Mouse (Mus musculus) intestine, embryonic 15.5 days (tissue): ENCODE measurements around the gene Arpc5l. TPM values are rescaled to one million over a fixed set of nuclear protein-coding genes. Genes with fewer than 3 reads are reported as not detected.
A peak's percentile ranks its signal among the peaks of the same experiment; 100 is the strongest.

Experiments used
- ATAC-seq: fragments of 200-750 bp; cut with Nextera tagmentation; 2 replicates; pipeline ENCODE4 v1.8.0; 2017; ENCODE audit warnings: moderate TSS enrichment, moderate library complexity
- H3K27ac ChIP-seq: fragments of 300-500 bp; sonication (generic); 2 replicates; pipeline ENCODE4 v1.5.1; 2015; ENCODE audit warnings: mild to moderate bottlenecking, inconsistent platforms
- H3K27me3 ChIP-seq: fragments of 300-500 bp; sonication (generic); replicated peaks from 2 replicates; pipeline ENCODE4 v1.6.1; 2015; ENCODE audit warnings: inconsistent platforms
- H3K36me3 ChIP-seq: fragments of 300-500 bp; sonication (generic); 2 replicates; pipeline ENCODE4 v1.6.1; 2015; ENCODE audit warnings: inconsistent platforms
- H3K4me1 ChIP-seq: fragments of 300-500 bp; sonication (generic); replicated peaks from 2 replicates; pipeline ENCODE4 v1.6.1; 2015; ENCODE audit warnings: inconsistent platforms
- H3K4me2 ChIP-seq: fragments of 300-500 bp; sonication (generic); replicated peaks from 2 replicates; pipeline ENCODE4 v1.6.1; 2015; ENCODE audit warnings: mild to moderate bottlenecking, inconsistent platforms
- H3K4me3 ChIP-seq: fragments of 300-500 bp; sonication (generic); replicated peaks from 2 replicates; pipeline ENCODE4 v1.5.1; 2015; ENCODE audit warnings: inconsistent platforms
- H3K9ac ChIP-seq: fragments of 300-500 bp; sonication (generic); 2 replicates; pipeline ENCODE4 v1.6.1; 2015; ENCODE audit warnings: inconsistent platforms
- H3K9me3 ChIP-seq: fragments of 300-500 bp; sonication (generic); 2 replicates; pipeline ENCODE4 v1.6.1; 2016; ENCODE audit warnings: inconsistent platforms
- WGBS: fragments of 180-500 bp; shearing (Covaris S2); methylation state at CpG from one replicate; pipeline ENCODE4 v1.1.7; 2015; 5-methylcytosine and 5-hydroxymethylcytosine counted together
- polyA plus RNA-seq: library from polyadenylated mRNA; unstranded; fragments of >200 nt; fragmentation: Nextera tagmentation; extraction: Ambion mirVana; gene quantifications from 2 replicates; pipeline ENCODE4 v1.2.1, GENCODE M21; 2015

The Arpc5l gene
- polyA plus RNA-seq = 107 and 111 TPM in 2 replicates

GRCm38 (mm10) chr2:39004880-39005435 lies at the start of gene Arpc5l:
TSS of gene Arpc5l (plus strand) at chr2:39005348.
- peak within 1 kb of the TSS; percentile 83 for H3K27ac ChIP-seq
- H3K9me3 ChIP-seq = no peaks in the 10 kb centered on the region
- WGBS = 1% methylated on average over 58 of the region's 58 CpGs
- ATAC-seq = peak; percentile 85
- peaks cover 27% of the 10 kb centered on the region for H3K36me3 ChIP-seq
- H3K27me3 ChIP-seq = no peaks in the 10 kb centered on the region
- peak within 1 kb of the TSS; percentile 66 for H3K9ac ChIP-seq
- H3K4me1 ChIP-seq = peaks cover 43% of the 10 kb centered on the region
- H3K4me3 ChIP-seq = peak within 1 kb of the TSS; percentile 74
- peak within 1 kb of the TSS; percentile 73 for H3K4me2 ChIP-seq

GRCm38 (mm10) chr2:38956062-38956461 lies 49.1 kb upstream of the Arpc5l start:
- no peak overlapping the region for H3K4me3 ChIP-seq
- no peak overlapping the region for H3K4me2 ChIP-seq
- H3K9ac ChIP-seq = no peak overlapping the region
- no peaks in the 10 kb centered on the region for H3K9me3 ChIP-seq
- H3K27ac ChIP-seq = no peak overlapping the region
- no peaks in the 10 kb centered on the region for H3K36me3 ChIP-seq
- ATAC-seq = no peak
- WGBS = 67% methylated on average over 2 of the region's 2 CpGs
- no peaks in the 10 kb centered on the region for H3K4me1 ChIP-seq
- H3K27me3 ChIP-seq = no peaks in the 10 kb centered on the region

DNA sequence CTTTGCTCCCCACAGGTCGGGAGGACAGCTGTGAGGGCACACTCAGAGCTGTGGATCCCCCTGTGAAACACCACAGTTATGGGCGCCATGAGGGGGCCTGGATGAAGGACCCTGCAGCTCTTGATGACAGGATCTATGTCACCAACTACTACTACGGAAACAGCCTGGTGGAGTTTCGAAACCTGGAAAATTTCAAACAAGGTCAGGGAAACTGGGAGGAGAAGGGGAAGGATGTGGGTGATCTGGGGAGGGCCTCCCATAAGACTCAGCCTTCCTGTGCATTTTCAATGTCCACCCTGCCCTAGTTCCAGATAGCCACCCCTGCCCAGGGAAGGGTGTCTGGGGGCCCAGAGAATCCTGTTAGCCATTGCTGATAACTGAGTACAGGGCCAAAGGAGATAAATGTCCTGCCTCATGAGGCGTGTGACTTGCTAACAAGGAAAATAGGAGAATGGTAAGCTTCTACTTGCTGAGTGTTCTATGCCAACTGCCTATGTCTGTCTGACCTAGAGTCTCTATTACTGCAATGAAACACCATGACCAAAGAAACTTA lies 47.4 kb upstream of the Arpc5l start:
- H3K9me3 ChIP-seq = no peaks in the 10 kb centered on the region
- H3K4me1 ChIP-seq = no peaks in the 10 kb centered on the region
- no peak for ATAC-seq
- H3K4me2 ChIP-seq = no peak overlapping the region
- no peak overlapping the region for H3K27ac ChIP-seq
- no peaks in the 10 kb centered on the region for H3K36me3 ChIP-seq
- no peak overlapping the region for H3K4me3 ChIP-seq
- no peaks in the 10 kb centered on the region for H3K27me3 ChIP-seq
- H3K9ac ChIP-seq = no peak overlapping the region
- 79% methylated on average over 5 of the region's 5 CpGs for WGBS

DNA sequence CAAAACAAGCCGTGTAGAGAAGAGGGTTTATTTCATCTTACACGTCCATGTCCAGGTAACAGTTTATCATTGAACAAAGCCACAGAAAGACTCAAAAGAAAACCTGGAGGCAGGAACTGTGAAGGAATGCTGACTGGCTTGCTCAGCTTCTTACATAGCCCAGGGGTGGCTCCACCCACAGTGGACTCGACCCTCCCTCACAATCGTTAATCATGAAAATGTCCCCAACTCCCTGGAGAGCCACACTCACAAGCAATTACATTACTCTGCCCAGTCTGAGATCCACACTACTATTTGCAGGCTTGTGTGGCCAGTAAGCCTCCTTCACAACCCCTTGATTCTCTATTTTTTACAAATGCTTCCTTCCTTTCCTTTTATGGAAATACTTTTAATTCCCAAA lies 41.0 kb upstream of the Arpc5l start:
- H3K27ac ChIP-seq = no peak overlapping the region
- H3K4me1 ChIP-seq = no peaks in the 10 kb centered on the region
- H3K27me3 ChIP-seq = no peaks in the 10 kb centered on the region
- H3K36me3 ChIP-seq = no peaks in the 10 kb centered on the region
- WGBS = 17% methylated on average over 4 of the region's 4 CpGs
- no peaks in the 10 kb centered on the region for H3K9me3 ChIP-seq
- no peak overlapping the region for H3K4me2 ChIP-seq
- no peak; the same call in 1 of the 2 replicates for ATAC-seq
- no peak overlapping the region for H3K4me3 ChIP-seq
- no peak overlapping the region for H3K9ac ChIP-seq

GRCm38 (mm10) chr2:38969650-38970049 lies 35.5 kb upstream of the Arpc5l start:
- Histone ChIP-seq H3K4me1 (no peaks in the 10 kb centered on the region), H3K9ac (no peak overlapping the region), H3K27ac (no peak overlapping the region), H3K36me3 (no peaks in the 10 kb centered on the region), H3K4me2 (no peak overlapping the region), H3K4me3 (no peak overlapping the region), H3K27me3 (no peaks in the 10 kb centered on the region), H3K9me3 (no peaks in the 10 kb centered on the region)
- ATAC-seq = no peak
- 85% methylated on average over 2 of the region's 2 CpGs for WGBS

- Histone ChIP-seq H3K27me3 (no peaks in the 10 kb centered on the region), H3K27ac (no peak overlapping the region), H3K9me3 (no peaks in the 10 kb centered on the region), H3K4me3 (no peak overlapping the region), H3K4me2 (no peak overlapping the region), H3K4me1 (no peaks in the 10 kb centered on the region), H3K36me3 (no peaks in the 10 kb centered on the region), H3K9ac (no peak overlapping the region)
- peak; percentile 84 for ATAC-seq
- 61% methylated on average over 5 of the region's 5 CpGs for WGBS
Measured at GRCm38 (mm10) chr2:38970057-38970456, 35.1 kb upstream of the Arpc5l start.

DNA sequence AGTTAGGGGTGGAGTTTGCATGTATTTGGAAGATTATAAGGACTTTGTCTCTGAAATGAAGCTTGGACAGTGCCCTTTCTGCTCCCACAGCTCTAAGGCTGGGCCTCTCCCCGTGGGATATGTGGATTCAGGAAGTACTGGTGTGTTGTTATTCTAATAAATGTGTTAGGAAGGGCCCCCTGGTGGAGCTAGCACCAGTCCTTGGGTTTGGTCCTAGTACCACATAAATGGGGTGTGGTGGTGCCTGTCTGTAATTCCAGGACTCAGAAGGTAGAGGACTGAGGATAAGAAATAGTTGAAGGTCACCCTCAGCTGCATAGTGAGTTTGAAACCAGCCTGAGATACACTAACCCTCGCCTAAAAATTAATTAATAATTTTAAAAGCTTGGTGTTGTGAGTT lies 31.9 kb upstream of the Arpc5l start:
- Histone ChIP-seq H3K9ac (no peak overlapping the region), H3K27ac (no peak overlapping the region), H3K27me3 (no peaks in the 10 kb centered on the region; the same call in 1 of the 2 replicates), H3K4me1 (no peaks in the 10 kb centered on the region), H3K36me3 (no peaks in the 10 kb centered on the region), H3K4me3 (no peak overlapping the region), H3K4me2 (no peak overlapping the region), H3K9me3 (no peaks in the 10 kb centered on the region)
- ATAC-seq = 0 out of 2 replicates have a peak, but pooled peaks have one; percentile 37
- WGBS = 20% methylated on average over 2 of the region's 2 CpGs

DNA sequence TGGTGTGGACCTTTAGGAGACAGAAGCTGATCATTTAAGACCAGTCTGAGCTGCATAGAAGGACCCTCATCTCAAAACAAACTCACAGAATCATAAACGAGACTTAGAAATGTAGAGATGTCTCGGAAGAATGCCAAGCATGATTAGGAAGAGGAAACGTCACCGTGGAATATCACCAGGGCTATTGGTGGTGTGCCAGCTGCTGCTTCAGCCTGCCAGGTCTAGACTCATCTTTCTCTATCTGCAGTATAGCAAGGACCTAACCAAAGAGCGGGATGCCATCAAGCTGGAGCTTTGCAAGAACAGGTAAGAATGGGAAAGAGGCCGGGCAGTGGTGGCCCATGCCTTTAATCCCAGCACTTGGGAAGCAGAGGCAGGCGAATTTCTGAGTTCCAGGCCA lies 31.4 kb upstream of the Arpc5l start:
- Histone ChIP-seq H3K9ac (no peak overlapping the region), H3K4me3 (no peak overlapping the region), H3K4me1 (no peaks in the 10 kb centered on the region), H3K27ac (no peak overlapping the region), H3K27me3 (no peaks in the 10 kb centered on the region; the same call in 1 of the 2 replicates), H3K4me2 (no peak overlapping the region), H3K9me3 (no peaks in the 10 kb centered on the region), H3K36me3 (no peaks in the 10 kb centered on the region)
- no peak for ATAC-seq
- 73% methylated on average over 7 of the region's 7 CpGs for WGBS

DNA sequence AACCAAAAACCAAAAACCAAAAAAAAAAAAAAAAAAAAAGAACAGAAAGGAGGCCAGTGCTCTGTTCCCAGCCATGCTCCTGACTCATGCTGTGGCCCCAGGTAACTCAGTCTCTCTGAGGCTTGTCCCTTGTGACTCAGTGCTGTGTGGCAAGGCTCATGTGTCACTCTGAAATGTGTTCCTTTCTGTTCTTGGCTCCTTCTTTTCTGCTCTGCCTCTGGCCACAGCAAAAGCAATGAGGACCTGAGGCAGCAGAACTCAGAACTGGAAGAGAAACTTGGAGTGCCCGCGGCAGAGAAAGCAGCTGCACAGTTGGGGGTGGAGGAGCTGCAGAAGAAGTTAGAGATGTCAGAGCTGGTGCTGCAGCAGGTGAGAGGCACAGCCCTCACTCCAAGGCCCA lies 31.0 kb upstream of the Arpc5l start:
- Histone ChIP-seq H3K4me2 (no peak overlapping the region), H3K36me3 (no peaks in the 10 kb centered on the region), H3K27me3 (no peaks in the 10 kb centered on the region; the same call in 1 of the 2 replicates), H3K9me3 (no peaks in the 10 kb centered on the region), H3K9ac (no peak overlapping the region), H3K4me1 (no peaks in the 10 kb centered on the region), H3K4me3 (no peak overlapping the region), H3K27ac (no peak overlapping the region)
- WGBS = 54% methylated on average over 2 of the region's 2 CpGs
- ATAC-seq = no peak

GRCm38 (mm10) chr2:38975181-38975580 lies 30.0 kb upstream of the Arpc5l start:
- Histone ChIP-seq H3K9me3 (no peaks in the 10 kb centered on the region), H3K27me3 (no peaks in the 10 kb centered on the region; the same call in 1 of the 2 replicates), H3K4me3 (no peak overlapping the region), H3K27ac (no peak overlapping the region), H3K4me2 (no peak overlapping the region), H3K4me1 (no peaks in the 10 kb centered on the region), H3K36me3 (no peaks in the 10 kb centered on the region), H3K9ac (no peak overlapping the region)
- WGBS = 74% methylated on average over 3 of the region's 3 CpGs
- no peak for ATAC-seq

DNA sequence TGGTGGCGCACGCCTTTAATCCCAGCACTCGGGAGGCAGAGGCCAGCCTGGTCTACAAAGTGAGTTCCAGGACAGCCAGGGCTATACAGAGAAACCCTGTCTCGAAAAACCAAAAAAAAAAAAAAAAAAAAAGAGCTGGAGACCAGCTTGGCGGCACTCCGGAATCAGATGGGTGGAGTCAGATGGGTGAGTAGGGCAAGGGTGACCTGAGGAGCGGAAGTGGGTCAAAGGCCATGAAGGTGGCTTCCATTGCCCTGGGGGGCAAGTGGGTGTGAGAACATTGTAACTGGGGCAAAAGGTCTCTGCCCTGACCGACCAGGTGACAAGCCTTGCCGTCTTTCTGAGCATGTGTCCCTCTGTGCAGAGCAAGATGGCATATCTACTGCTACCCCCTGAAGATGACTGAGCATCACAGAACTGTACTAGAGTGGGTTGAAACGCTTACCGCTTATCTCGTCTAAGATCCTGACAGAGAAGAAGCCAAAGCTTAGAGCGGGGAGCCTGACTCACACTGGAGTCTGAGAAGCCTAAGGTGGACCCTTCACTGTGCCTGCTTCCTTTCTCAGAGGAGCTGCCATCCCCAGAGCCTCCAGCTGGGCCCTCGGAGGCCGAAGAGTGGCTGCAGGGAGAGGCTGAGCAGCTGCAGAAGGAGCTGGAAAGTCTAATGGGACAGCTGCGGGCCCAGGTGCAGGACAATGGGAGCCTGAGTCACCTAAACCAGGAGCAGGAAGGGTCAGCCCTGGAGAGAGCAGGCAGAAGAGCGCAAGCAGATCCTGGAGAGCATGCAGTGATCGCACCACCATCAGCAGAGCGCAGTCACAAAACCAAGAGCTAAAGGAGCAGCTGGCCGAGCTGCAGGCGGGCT lies 29.0 kb upstream of the Arpc5l start:
- H3K9ac ChIP-seq = no peak overlapping the region
- H3K36me3 ChIP-seq = no peaks in the 10 kb centered on the region
- H3K9me3 ChIP-seq = no peaks in the 10 kb centered on the region
- no peak for ATAC-seq
- 81% methylated on average over 21 of the region's 21 CpGs for WGBS
- H3K4me3 ChIP-seq = no peak overlapping the region
- H3K4me1 ChIP-seq = no peaks in the 10 kb centered on the region
- no peak overlapping the region for H3K4me2 ChIP-seq
- no peaks in the 10 kb centered on the region; the same call in 1 of the 2 replicates for H3K27me3 ChIP-seq
- no peak overlapping the region for H3K27ac ChIP-seq

GRCm38 (mm10) chr2:38977837-38978236 lies 27.3 kb upstream of the Arpc5l start:
- no peaks in the 10 kb centered on the region for H3K9me3 ChIP-seq
- H3K27ac ChIP-seq = no peak overlapping the region
- no peaks in the 10 kb centered on the region; the same call in 1 of the 2 replicates for H3K27me3 ChIP-seq
- WGBS = 77% methylated on average over 4 of the region's 4 CpGs
- no peak overlapping the region for H3K4me2 ChIP-seq
- H3K4me1 ChIP-seq = no peaks in the 10 kb centered on the region
- no peak overlapping the region for H3K4me3 ChIP-seq
- no peak overlapping the region for H3K9ac ChIP-seq
- no peaks in the 10 kb centered on the region for H3K36me3 ChIP-seq
- no peak for ATAC-seq
